Mouse (Mus musculus): ENCODE measurements around the gene Agfg2. TPM values are rescaled to one million over a fixed set of nuclear protein-coding genes. Genes with fewer than 3 reads are reported as not detected.
A peak's percentile ranks its signal among the peaks of the same experiment; 100 is the strongest.
"Not testable (repeated sequence)": the region's sequence is repeated elsewhere in the genome, so short reads cannot be mapped to it uniquely, and the experiment has no call there.

Gene Agfg2
- polyA plus RNA-seq (2012; rRNA removed): 11.9 and 14.8 TPM in 2 replicates

- WGBS: under 1% methylated on average over 59 of the region's 62 CpGs
- peak; percentile 99 for DNase-seq (ENCODE audit: low read depth, low spot score)
These were observed at the start of gene Agfg2 for GRCm38 (mm10) chr5:137684294-137685123. TSS of gene Agfg2 (minus strand) at chr5:137684726.

DNA sequence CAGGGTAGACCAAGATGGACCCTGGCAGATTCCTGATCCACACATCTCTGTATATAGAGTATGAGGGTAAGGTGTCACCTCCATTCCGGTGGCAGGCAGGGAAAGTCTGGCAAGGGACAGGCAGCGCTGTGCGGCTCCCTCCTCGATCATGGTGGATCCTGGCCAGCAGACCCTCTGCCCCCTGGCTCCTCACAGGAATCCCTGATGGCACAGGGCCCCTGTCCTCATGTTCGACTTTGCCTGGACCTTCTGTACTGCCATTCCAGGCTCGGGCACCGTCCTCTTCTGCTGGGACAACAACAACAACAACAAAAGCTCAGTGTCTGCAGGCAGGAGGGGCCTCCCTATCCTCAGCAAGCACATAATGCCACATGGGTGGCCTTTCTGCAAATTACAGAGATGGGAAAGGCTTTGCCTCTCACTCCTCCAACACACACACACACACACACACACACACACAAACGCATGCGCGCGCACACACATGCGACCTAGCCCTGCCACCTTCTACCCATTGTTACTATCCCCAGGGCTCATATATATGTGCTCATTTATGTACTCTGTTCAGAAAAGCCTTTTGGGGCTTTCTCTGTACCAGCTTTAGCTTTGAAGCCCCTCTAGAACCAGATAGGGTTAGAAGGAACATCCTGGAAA, 49.2 kb upstream of the Agfg2 start:
- no peak for DNase-seq (ENCODE audit: low read depth, low spot score)
- WGBS: 92% methylated on average over 12 of the region's 12 CpGs

GRCm38 (mm10) chr5:137726767-137727166, 42.2 kb upstream of the Agfg2 start:
- WGBS: 55% methylated on average over 6 of the region's 6 CpGs
- no peak for DNase-seq (ENCODE audit: low read depth, low spot score)

DNA sequence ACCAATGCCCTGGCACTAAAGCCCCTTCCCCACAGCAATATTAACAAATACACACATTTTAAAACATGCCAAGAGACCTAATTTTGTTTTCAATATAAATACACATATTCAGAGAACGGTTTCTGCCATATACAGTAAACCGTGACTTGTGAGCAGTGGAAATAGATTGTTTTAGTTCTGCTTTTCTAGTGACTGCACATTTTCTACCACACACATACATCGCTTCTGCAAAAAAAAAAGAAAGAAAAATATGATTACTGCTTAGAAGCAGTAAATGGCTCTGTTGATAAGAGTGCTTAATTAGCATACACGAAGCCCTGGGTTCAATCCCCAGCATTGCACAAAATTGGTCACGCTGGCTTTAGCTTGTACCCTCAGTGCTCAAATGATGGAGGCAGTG, 39.3 kb upstream of the Agfg2 start:
- DNase-seq (ENCODE audit: low read depth, low spot score): no peak
- 82% methylated on average over 5 of the region's 5 CpGs for WGBS

- WGBS: 8% methylated on average over 11 of the region's 16 CpGs
- not testable (repeated sequence) for DNase-seq (ENCODE audit: low read depth, low spot score)
These were observed 36.1 kb upstream of the Agfg2 start for GRCm38 (mm10) chr5:137720558-137721164.

DNA sequence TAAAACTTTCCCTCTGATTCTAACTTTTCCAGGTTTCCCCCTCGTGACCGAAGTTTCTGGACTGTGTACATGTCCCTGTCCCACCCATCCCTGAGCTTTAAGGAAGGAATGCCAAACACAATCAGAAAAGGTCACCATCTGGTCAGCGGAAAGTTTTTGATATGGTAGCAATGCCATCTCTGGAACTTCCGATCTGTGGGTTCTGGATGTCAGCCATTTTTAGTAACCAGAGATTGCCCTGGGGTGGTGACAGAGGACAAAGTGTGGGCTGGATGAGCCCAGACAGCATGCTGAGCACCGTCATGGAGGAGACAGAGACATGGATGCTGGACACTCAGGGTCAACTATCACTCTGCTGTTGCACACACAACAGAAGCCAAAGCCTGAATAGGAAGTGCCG, 34.6 kb upstream of the Agfg2 start:
- WGBS: 82% methylated on average over 6 of the region's 6 CpGs
- no peak for DNase-seq (ENCODE audit: low read depth, low spot score)

GRCm38 (mm10) chr5:137718020-137718790, 33.7 kb upstream of the Agfg2 start:
- no peak for DNase-seq (ENCODE audit: low read depth, low spot score)
- 47% methylated on average over 8 of the region's 8 CpGs for WGBS

- no peak for DNase-seq (ENCODE audit: low read depth, low spot score)
These were observed 31.2 kb upstream of the Agfg2 start for GRCm38 (mm10) chr5:137715685-137716084.

GRCm38 (mm10) chr5:137713454-137713853, 28.9 kb upstream of the Agfg2 start:
- WGBS: 80% methylated on average over 5 of the region's 5 CpGs

More at GRCm38 (mm10) chr5:137715685-137716084, 31.2 kb upstream of the Agfg2 start:
- WGBS: 81% methylated on average over 8 of the region's 8 CpGs

DNA sequence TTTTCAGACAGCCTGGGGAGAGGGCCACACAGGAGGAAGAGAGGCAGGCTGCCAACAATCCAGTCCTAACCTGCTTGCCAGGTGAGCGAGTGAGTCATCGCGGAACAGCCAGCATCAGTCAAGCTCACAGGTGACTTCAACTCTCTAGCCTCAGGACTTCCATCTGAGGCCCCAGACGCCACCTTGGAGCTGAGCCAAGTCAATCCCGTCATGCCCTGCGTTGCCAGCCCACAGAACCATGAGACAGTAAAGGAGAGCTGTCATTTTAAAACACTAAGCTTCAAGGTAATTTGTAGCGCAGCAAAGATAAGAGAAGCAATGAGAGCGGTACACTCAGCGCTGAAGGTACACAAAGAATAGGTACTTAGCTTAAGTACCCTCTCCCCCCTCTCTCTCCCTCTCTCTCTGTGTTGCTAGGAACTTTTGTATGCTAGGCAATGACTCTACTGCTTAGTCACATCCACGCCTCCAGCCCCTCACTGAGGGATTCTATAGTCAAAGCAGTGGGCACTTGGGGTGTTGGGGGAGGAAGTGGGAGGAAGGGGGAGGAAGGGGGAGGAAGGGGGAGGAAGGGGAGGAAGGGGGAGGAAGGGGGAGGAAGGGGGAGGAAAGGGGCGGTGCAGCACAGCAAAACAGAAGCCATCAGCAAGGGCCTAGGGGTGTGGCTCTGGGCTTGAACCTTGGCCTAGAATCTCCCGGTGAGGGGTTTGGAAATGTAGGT, 22.5 kb upstream of the Agfg2 start:
- 16% methylated on average over 12 of the region's 12 CpGs for WGBS
- DNase-seq (ENCODE audit: low read depth, low spot score): peak; percentile 99

More at GRCm38 (mm10) chr5:137713454-137713853, 28.9 kb upstream of the Agfg2 start:
- DNase-seq (ENCODE audit: low read depth, low spot score): no peak

- DNase-seq (ENCODE audit: low read depth, low spot score): no peak
- 15% methylated on average over 6 of the region's 6 CpGs for WGBS
These were observed 20.7 kb upstream of the Agfg2 start for GRCm38 (mm10) chr5:137705242-137705641.

DNA sequence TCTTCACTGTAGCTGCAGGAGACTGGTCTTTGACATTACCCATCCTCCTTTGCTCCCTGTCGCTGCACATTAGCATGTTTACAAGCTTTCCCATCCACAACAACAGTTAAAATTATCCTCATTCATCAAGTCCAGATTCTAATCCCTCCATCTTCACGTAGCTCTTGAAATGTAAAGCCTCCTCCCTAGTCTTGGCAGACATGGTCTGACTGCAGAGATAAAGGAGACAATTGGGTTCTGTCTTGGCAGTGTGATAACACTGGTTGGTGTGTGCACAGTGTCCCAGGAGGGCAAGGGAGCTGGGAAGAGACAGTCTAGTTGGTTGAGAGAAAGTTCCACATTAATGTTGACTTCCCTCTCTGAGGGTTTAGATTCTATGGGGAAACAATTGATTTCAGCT, 15.3 kb upstream of the Agfg2 start:
- DNase-seq (ENCODE audit: low read depth, low spot score): no peak
- WGBS: 65% methylated on average over 2 of the region's 2 CpGs

DNA sequence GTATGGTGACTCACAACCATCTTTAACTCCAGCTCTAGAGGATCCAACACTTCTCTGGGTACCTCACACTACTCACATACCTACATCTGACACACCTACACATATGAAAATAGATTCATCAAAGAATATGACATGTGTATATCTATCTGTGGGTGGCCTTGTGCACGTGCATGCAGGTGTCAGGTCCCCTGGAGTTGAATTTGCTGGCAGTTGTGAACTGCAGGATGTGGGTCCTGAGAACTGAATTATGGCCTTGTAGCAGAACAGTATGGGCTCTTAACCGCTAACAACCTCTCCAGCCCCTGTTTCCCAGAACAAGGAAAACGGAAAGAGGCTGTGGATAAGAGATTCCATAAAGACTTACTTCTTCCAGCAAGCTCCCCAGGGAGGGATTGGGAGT, 14.6 kb upstream of the Agfg2 start:
- 80% methylated on average over 3 of the region's 3 CpGs for WGBS
- no peak for DNase-seq (ENCODE audit: low read depth, low spot score)

GRCm38 (mm10) chr5:137695930-137696329, 11.4 kb upstream of the Agfg2 start:
- 11% methylated on average over 4 of the region's 4 CpGs for WGBS
- DNase-seq (ENCODE audit: low read depth, low spot score): no peak

DNA sequence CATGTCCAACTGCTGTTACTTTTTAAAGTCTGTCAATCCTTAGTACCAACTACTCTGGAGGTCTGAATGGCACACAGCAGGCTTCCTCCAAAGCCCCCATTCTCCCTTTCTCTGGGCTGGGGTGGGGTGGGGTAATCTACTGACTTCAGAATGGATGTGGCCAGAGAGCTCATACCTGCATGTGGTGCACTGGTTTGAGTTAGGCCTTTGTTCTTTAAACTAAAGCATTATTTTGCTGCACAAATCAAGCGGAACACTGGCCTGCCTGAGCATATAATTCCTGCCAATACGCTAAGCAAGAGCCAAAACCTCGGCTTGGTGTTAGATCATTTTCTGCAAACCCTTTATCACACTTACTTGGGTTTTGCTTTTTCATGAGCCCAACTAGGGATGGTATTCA, 10.3 kb upstream of the Agfg2 start:
- no peak for DNase-seq (ENCODE audit: low read depth, low spot score)
- 95% methylated on average over 3 of the region's 3 CpGs for WGBS

GRCm38 (mm10) chr5:137691881-137692280, 7.4 kb upstream of the Agfg2 start:
- no peak for DNase-seq (ENCODE audit: low read depth, low spot score)
- 54% methylated on average over 1 of the region's 1 CpGs for WGBS

DNA sequence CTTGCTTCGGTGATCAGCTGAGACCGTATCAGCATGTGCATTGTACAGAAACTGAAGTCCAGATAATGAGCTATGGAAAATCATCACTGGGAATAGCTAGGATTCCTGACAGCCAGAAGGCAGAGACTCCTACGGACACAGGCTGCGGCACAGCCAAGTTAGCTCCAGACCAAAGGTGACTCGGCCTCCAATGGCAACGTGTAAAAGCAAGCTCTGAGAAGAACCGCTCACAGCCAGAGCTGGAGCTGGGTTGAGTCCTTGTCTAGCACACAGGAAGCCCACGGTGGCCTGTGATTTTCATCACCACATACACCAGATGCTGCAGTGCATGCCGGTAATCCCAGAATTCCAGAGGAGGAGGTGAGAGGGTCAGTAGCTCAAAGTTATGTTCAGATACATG, 6.0 kb upstream of the Agfg2 start:
- no peak for DNase-seq (ENCODE audit: low read depth, low spot score)
- 68% methylated on average over 9 of the region's 9 CpGs for WGBS

- DNase-seq (ENCODE audit: low read depth, low spot score): no peak
These were observed 5.4 kb upstream of the Agfg2 start for GRCm38 (mm10) chr5:137689974-137690373.

DNA sequence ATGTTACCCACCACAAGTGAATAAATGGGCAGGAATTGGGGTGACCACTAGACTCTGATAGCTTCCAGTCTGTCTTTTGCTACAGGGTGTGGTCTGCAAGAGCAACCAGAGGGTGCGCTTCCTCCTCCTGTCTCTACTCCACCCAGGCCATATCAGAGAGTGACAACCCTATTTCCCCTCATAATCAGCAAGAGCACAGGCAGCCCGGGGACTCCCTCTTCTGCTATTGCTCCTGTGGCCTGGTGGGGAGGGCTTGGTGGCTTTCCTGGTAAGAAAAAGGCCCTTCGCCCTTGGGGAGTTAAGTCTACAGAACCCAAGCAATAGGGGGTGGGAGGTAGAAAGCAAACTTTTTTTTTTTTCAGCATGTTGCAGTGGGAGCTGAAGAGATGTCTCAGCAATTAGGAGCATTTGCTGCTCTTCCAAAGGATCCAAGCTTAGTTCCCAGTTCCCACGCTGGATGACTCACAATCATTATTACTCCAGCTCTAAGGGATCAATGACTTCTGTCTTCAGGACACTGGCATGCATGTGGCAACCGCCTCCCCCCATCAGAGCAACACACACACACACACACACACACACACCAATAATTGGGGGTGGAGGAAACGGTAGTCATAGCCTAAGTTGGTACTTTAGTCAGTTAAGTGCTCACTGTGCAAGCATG, 1.7 kb upstream of the Agfg2 start:
- no peak for DNase-seq (ENCODE audit: low read depth, low spot score)

More at GRCm38 (mm10) chr5:137689974-137690373, 5.4 kb upstream of the Agfg2 start:
- WGBS: 79% methylated on average over 3 of the region's 3 CpGs

More for the DNA sequence above, 1.7 kb upstream of the Agfg2 start:
- WGBS: 56% methylated on average over 6 of the region's 6 CpGs
